Mouse (Mus musculus) liver, embryonic 12.5 days (tissue): ENCODE data around the gene Eif3k. TPM values are rescaled to one million over a fixed set of nuclear protein-coding genes. Genes with fewer than 3 reads are reported as not detected.

Experiments
- ATAC-seq: fragments of 200-750 bp; cut with Nextera tagmentation; 2 replicates; pipeline ENCODE4 v1.8.0; 2017; ENCODE audit warnings: moderate number of reproducible peaks, mild to moderate bottlenecking, moderate library complexity
- H3K27ac ChIP-seq: fragments of 300-500 bp; sonication (generic); 2 replicates; pipeline ENCODE4 v1.5.1; 2016; ENCODE audit warnings: mild to moderate bottlenecking
- H3K27me3 ChIP-seq: fragments of 300-500 bp; sonication (generic); replicated peaks from 2 replicates; pipeline ENCODE4 v1.6.1; 2016; ENCODE audit warnings: mild to moderate bottlenecking, moderate library complexity
- H3K36me3 ChIP-seq: fragments of 300-500 bp; sonication (generic); 2 replicates; pipeline ENCODE4 v1.6.1; 2016; ENCODE audit warnings: mild to moderate bottlenecking, moderate library complexity
- H3K4me1 ChIP-seq: fragments of 300-500 bp; sonication (generic); 2 replicates; pipeline ENCODE4 v1.6.1; 2016
- H3K4me2 ChIP-seq: fragments of 300-500 bp; sonication (generic); 2 replicates; pipeline ENCODE4 v1.6.1; 2016; ENCODE audit warnings: mild to moderate bottlenecking, moderate library complexity
- H3K4me3 ChIP-seq: fragments of 300-500 bp; sonication (generic); 2 replicates; pipeline ENCODE4 v1.5.1; 2016; ENCODE audit warnings: mild to moderate bottlenecking, moderate library complexity
- H3K9ac ChIP-seq: fragments of 300-500 bp; sonication (generic); 2 replicates; pipeline ENCODE4 v1.6.1; 2016; ENCODE audit warnings: mild to moderate bottlenecking, moderate library complexity
- H3K9me3 ChIP-seq: fragments of 300-500 bp; sonication (generic); replicated peaks from 2 replicates; pipeline ENCODE4 v1.6.1; 2016; ENCODE audit warnings: mild to moderate bottlenecking, moderate library complexity
- WGBS: fragments of 180-500 bp; shearing (Covaris S2); methylation state at CpG from one replicate; pipeline ENCODE4 v1.1.7; 2016; ENCODE audit not compliant: insufficient replicate concordance; 5-methylcytosine and 5-hydroxymethylcytosine counted together
- polyA plus RNA-seq: library from polyadenylated mRNA; unstranded; fragments of >200 nt; fragmentation: Nextera tagmentation; extraction: Ambion mirVana; gene quantifications from 2 replicates; pipeline ENCODE4 v1.2.1, GENCODE M21; 2016

Eif3k gene
- polyA plus RNA-seq, 1 experiment from 2014 or later: 336 TPM

DNA sequence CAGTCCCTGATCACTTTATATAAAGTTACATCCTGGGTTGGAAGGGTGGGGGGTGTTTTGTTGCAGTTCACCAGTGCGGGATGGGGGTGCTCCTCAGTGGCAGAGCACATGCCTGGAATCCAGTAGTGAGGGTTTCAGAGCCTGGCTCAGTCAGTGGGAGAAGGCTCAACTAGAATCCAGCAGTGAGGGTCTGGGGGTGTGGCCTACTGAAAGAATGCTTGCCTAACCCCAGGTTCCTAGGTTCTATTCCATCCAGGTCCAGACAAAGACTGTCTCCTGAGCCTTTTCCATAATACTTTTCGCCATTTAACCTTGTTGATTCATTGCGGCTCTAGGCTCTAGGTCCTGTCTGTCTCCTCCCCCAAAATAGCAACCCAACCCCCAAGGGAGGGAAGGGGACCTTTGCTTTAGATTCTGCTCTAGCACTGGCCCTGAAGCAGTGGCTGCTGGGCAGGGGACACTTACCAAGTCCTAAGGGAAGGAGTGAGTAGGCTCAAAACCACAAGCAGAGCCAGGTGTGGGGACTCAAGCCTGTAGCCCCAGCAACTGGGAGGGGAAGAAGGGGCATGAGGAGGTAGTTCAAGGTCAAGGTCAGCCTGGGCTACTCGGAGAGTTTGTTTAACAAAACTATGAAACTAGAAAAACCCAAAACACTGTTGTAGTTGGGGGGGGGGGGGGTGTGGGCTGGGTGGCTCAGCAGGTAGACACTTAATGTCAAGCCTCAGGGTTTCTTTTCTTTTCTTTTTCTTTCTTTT, 14.7 kb downstream of the Eif3k start:
- Histone ChIP-seq H3K27me3 (no peaks in the 10 kb centered on the region), H3K4me3 (no peak overlapping the region), H3K4me1 (peaks cover 38% of the 10 kb centered on the region), H3K9me3 (no peaks in the 10 kb centered on the region), H3K27ac (peak overlapping the region; percentile 38; the same call in 1 of the 2 replicates), H3K36me3 (peaks cover 22% of the 10 kb centered on the region), H3K9ac (no peak overlapping the region), H3K4me2 (no peak overlapping the region)
- no peak for ATAC-seq
- WGBS: 63% methylated on average over 4 of the region's 4 CpGs

DNA sequence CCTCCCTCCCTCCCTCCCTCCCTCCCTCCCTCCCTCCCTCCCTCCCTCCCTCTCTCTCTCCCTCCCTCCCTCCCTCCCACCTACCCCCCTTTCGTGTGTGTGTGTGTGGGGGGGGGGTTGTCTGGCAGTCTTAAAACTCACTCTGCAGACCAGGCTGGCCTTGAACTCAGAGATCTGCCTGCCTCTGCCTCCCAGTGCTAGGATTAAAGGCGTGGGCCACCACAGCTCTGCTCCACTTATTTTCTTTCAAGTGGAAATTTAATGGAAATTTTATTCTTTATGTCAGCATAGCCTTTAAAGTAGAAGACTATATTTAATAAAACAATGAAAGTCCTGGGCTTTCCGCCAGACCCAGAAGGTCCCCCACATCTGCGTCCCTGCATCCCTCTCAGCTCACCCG, 15.5 kb downstream of the Eif3k start:
- no peak overlapping the region for H3K4me3 ChIP-seq

DNA sequence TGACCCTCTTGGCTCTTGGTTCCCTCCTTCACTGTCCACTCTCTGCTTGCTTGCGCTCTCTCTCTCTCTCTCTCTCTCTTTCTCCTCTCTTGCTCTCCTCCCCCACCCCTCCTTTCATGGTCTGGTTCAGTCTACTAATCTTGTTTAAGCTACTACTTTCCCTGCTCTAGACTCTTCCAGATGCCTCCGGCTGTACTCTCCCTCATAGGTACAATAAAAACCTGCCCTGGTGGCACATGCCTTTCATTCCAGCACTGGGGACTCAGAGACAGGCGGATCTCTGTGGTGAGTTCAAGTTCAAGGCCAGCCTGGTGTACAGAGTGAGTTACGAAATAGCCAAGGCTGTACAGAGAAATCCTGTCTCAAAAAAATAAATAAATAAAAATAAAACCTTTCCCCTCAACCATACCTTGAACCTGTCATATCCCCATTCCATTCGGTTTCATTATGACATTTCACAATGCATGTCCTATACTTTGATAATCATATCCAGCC, 16.3 kb downstream of the Eif3k start:
- H3K4me3 ChIP-seq: no peak overlapping the region
- peaks cover 36% of the 10 kb centered on the region for H3K4me1 ChIP-seq
- no peak overlapping the region for H3K9ac ChIP-seq
- H3K9me3 ChIP-seq: no peaks in the 10 kb centered on the region
- no peak for ATAC-seq
- H3K27me3 ChIP-seq: no peaks in the 10 kb centered on the region
- peaks cover 7% of the 10 kb centered on the region for H3K36me3 ChIP-seq
- H3K4me2 ChIP-seq: no peak overlapping the region
- no peak overlapping the region for H3K27ac ChIP-seq
- WGBS: 72% methylated on average over 5 of the region's 5 CpGs

More for the DNA sequence above, 15.5 kb downstream of the Eif3k start:
- WGBS: 80% methylated on average over 4 of the region's 5 CpGs
- Histone ChIP-seq H3K9ac (no peak overlapping the region), H3K4me1 (peaks cover 34% of the 10 kb centered on the region), H3K9me3 (no peaks in the 10 kb centered on the region), H3K27me3 (no peaks in the 10 kb centered on the region), H3K36me3 (peaks cover 14% of the 10 kb centered on the region), H3K4me2 (no peak overlapping the region), H3K27ac (no peak overlapping the region)
- ATAC-seq: no peak

DNA sequence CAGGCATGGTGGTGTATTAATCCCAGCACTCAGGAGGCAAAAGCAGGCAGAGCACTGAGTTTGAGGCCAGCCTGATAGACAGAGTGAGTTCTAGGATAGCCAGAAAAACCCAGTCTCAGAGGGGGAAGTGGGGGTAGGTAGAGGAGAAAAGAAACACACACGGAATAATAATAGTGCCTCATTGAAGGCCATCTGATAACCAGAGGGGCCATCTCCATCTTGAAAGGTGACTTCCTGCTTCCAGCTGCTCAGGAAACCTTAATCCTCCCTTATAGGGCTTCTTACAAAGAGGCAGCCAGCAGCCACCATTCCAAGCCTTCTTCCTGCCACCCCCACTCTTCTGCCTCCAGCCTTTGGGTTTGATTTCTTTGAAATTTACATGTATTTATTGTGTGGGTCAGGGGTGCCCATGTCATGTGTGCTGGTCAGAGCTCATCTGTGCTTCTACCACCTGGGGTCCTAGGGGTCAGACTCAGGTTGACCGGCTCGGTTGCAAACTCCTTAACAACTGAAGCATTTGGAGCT, 18.2 kb downstream of the Eif3k start:
- 59% methylated on average over 3 of the region's 3 CpGs for WGBS
- H3K27me3 ChIP-seq: no peaks in the 10 kb centered on the region
- H3K36me3 ChIP-seq: 0 out of 2 replicates have a peak, but pooled peaks cover 3% of the 10 kb centered on the region
- peak overlapping the region; percentile 89 for H3K27ac ChIP-seq
- peaks cover 47% of the 10 kb centered on the region for H3K4me1 ChIP-seq
- H3K9me3 ChIP-seq: no peaks in the 10 kb centered on the region
- H3K4me2 ChIP-seq: no peak overlapping the region
- no peak for ATAC-seq
- peak overlapping the region; percentile 98; the same call in 1 of the 2 replicates for H3K9ac ChIP-seq
- no peak overlapping the region for H3K4me3 ChIP-seq

DNA sequence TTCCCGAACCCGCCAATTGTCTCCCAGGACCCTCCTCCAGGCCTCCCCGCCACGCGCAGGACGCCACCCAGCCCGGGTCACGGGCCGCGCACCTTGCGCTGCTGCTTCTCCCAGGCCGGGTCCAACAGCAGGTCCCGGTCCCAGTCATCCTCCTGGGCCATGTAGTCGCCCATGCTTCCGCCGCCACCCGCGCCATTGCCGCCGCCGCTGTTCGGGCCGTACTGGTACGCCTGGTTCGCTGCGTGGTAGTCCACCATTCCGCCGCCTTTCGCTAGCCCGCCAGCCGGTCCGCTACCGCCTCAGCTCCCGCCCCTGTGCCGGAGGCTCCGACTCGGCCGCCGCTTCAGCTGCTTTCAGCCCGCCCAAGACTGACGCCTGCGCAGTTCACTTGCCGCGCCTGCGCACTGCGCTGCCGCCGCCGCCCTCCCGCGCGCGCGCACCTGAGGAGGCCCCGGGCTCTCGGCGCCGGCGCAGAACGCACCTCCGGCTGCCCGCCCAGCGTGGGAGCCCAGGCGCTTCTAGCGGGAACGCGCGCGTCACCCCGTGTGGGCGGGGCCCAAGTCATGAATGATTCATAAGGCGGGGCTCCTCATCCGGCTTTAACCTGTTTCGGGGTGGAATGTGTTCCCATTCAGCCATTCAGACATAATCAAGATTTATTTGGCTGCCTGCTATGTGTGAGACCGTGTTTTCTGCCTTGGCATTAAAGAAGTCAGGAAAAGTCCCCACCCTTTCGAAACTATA, 19.6 kb downstream of the Eif3k start, which contains the start of gene Actn4:
Gene Actn4, minus strand, starts transcription at position 414 of the 744 bp plus-strand sequence.
- Histone ChIP-seq H3K9me3 (no peaks in the 10 kb centered on the region), H3K9ac (peak within 1 kb of the TSS; percentile 98), H3K4me2 (peak within 1 kb of the TSS; percentile 97), H3K4me3 (peak within 1 kb of the TSS; percentile 98), H3K4me1 (peaks cover 61% of the 10 kb centered on the region), H3K27ac (peak within 1 kb of the TSS; percentile 92), H3K36me3 (0 out of 2 replicates have a peak, but pooled peaks cover 6% of the 10 kb centered on the region), H3K27me3 (no peaks in the 10 kb centered on the region)
- under 1% methylated on average over 76 of the region's 76 CpGs for WGBS
- peak; percentile 90 for ATAC-seq

DNA sequence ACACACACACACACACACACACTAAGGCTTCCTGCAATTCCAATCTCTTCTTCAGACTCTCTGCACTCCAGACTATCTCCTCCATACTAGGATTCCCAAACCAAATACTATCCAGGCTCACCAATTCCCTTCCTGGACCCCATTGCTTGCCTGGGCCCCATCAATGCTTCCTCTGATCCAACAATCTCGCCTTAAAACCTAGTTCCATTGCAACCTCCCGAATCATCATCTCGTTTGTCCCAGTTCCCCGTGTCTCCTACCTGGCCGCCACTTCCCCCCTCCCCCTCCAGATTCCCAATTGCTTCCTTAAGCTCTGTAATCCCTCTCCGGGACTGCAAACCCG, 20.1 kb downstream of the Eif3k start:
- Histone ChIP-seq H3K9ac (peak overlapping the region; percentile 98), H3K27ac (peak overlapping the region; percentile 92), H3K9me3 (no peaks in the 10 kb centered on the region), H3K27me3 (no peaks in the 10 kb centered on the region), H3K4me3 (peak overlapping the region; percentile 98), H3K36me3 (peaks cover 9% of the 10 kb centered on the region; the same call in 1 of the 2 replicates), H3K4me1 (peaks cover 66% of the 10 kb centered on the region), H3K4me2 (peak overlapping the region; percentile 97)
- ATAC-seq: no peak
- WGBS: 1% methylated on average over 7 of the region's 7 CpGs

DNA sequence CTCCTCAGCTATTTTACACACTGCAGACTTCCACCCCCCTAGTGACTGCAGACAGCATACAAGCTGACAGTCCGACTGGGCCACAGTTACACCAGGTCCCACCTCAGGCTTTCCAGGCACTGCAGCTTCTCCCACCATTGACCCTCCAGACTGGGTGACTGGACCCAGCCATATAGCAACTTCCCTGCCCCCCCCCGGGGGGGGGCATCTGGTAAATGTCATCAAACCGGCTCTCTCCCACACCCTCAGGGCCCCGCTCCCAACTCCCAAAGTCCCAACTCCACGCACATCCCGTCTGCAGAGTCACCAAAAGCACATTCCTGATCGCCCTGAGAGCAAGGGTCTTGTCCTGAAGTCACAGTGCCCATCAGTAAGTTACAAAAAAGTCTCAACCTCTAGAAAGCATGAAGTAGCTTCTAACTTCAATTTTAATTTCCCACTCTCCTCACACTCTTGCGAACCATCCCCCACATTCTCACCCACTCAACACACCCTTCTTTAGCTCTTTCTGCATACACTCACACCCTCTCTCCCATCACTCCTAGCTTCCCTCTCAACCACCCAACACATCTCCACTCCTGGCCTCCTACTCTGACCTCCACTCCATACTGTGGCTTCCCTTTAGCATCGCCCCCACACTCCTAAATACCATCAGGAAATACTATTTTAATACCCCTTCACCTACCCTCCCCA, 21.2 kb downstream of the Eif3k start:
- Histone ChIP-seq H3K36me3 (peaks cover 20% of the 10 kb centered on the region), H3K4me1 (peaks cover 77% of the 10 kb centered on the region), H3K4me3 (peak overlapping the region; percentile 98), H3K27me3 (no peaks in the 10 kb centered on the region), H3K27ac (peak overlapping the region; percentile 92), H3K9ac (peak overlapping the region; percentile 98), H3K9me3 (no peaks in the 10 kb centered on the region), H3K4me2 (peak overlapping the region; percentile 97)
- 30% methylated on average over 9 of the region's 9 CpGs for WGBS
- no peak for ATAC-seq

DNA sequence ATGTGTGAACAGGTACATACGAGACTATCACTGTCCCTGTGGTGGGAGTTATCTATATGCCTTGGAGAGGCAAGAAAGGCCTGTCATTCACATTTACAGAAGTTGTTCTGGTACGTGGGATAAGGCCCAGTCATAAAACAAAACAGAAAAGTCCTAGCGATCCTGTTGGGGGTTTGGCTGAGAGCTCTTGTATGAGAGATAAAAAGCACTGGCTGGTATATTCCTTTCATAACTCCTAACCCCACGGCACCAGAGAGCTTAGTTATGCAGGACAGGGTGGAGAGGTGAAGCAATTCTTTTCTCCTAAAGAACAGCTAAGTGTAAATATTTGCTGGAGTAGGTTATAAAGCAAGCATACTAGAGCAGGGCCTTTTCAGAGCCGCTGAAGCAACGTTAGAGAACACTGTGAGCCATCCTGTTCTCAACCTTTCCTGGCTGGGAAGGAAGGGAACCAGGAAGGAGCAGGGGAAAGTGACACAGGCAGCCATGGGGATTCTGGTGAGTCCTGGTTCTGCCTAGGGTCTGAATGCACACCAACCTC, 22.1 kb downstream of the Eif3k start:
- peak overlapping the region; percentile 98 for H3K9ac ChIP-seq
- H3K36me3 ChIP-seq: peaks cover 29% of the 10 kb centered on the region
- H3K27ac ChIP-seq: peak overlapping the region; percentile 92
- WGBS: 8% methylated on average over 6 of the region's 6 CpGs
- H3K4me3 ChIP-seq: peak overlapping the region; percentile 98
- H3K4me2 ChIP-seq: peak overlapping the region; percentile 97
- H3K27me3 ChIP-seq: no peaks in the 10 kb centered on the region
- H3K4me1 ChIP-seq: peaks cover 86% of the 10 kb centered on the region
- no peaks in the 10 kb centered on the region for H3K9me3 ChIP-seq
- ATAC-seq: no peak

DNA sequence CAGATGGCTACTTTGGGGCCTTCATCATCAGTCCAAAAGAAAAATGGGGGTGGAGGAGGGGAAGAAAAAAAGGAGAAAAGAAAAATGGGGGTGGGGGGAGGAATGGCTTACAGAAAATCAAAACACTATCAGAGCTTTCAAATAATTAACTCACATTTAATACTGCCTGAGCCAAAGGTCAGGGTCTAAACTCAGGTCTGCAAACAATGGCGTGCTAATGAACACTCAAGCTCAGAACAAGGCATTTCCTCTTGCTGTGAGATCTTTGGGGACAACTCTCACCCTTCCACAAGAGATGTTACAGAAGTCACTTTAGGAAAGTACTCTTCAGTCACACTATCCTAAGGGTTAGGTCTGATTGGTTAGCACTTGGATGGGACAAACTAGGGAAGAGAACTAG, 22.9 kb downstream of the Eif3k start:
- WGBS: 66% methylated on average over 1 of the region's 1 CpGs
- ATAC-seq: no peak
- Histone ChIP-seq H3K27me3 (no peaks in the 10 kb centered on the region), H3K9ac (peak overlapping the region; percentile 98), H3K4me3 (peak overlapping the region; percentile 98), H3K4me2 (peak overlapping the region; percentile 97), H3K27ac (peak overlapping the region; percentile 92), H3K4me1 (peaks cover 90% of the 10 kb centered on the region), H3K9me3 (no peaks in the 10 kb centered on the region), H3K36me3 (peaks cover 33% of the 10 kb centered on the region)

DNA sequence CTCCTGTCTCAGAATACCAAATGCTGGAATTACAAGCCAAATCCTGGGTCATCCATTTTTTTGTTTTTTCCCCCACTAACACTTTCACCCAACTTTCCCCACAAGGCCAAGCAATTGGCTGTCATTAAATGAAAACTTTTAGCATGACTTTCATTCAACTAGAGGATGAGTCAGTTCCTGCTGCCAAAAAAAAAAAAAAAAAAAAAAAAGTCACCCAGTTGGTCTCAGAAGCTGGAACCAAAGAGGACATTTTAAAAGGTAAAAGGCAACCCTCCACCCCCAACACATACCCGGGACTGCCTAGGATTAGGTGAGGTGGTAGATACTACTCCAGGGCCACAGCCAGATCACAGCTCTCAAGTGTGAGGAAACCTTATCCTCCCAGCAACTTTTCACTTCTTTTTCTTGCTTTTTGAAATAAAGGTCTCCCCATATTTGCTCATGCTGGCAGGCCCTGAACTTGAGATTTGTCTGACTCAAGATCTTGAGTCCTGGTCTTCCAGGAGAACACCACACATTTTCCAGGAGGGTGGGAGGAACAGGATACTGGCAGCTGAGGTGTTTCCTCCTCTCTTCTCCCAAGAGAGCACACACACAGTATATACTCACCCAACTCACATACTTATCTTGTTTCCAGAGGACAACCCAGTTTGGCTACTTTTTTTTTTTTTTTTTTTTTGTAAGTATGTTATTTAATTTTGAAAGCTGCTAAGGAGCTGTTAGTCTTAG, 23.5 kb downstream of the Eif3k start:
- peak overlapping the region; percentile 98 for H3K9ac ChIP-seq
- peaks cover 90% of the 10 kb centered on the region for H3K4me1 ChIP-seq
- no peaks in the 10 kb centered on the region for H3K27me3 ChIP-seq
- ATAC-seq: no peak
- 41% methylated on average over 1 of the region's 1 CpGs for WGBS
- H3K9me3 ChIP-seq: no peaks in the 10 kb centered on the region
- peaks cover 33% of the 10 kb centered on the region for H3K36me3 ChIP-seq
- no peak overlapping the region for H3K4me3 ChIP-seq
- peak overlapping the region; percentile 97 for H3K4me2 ChIP-seq
- H3K27ac ChIP-seq: peak overlapping the region; percentile 92

DNA sequence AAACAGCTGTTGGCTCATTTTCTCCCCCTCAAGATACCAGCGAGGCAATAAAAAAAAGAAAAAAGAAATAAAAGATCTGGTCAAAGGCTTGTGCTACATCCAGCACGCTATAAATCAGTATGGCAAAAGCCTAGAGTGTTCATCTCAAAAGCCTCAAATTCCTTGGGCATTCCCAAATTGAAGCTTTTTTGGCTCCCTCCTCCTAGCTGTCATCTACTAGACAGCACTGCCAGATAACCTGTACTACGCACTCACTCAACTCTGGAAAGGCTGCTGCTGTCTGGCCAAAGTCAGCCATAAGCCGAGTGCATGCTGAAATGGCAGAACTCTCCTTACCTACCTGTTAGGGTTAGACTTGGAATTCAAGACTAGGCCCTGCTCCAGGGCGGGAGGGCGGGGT, 24.4 kb downstream of the Eif3k start:
- H3K4me2 ChIP-seq: peak overlapping the region; percentile 4; the same call in 1 of the 2 replicates

More for the DNA sequence above, 24.4 kb downstream of the Eif3k start:
- Histone ChIP-seq H3K4me3 (no peak overlapping the region), H3K4me1 (peaks cover 92% of the 10 kb centered on the region), H3K27ac (peak overlapping the region; percentile 92; the same call in 1 of the 2 replicates), H3K9me3 (no peaks in the 10 kb centered on the region), H3K9ac (peak overlapping the region; percentile 25; the same call in 1 of the 2 replicates), H3K36me3 (peaks cover 33% of the 10 kb centered on the region), H3K27me3 (no peaks in the 10 kb centered on the region)
- no peak for ATAC-seq
- 72% methylated on average over 6 of the region's 6 CpGs for WGBS
